Mouse (Mus musculus) heart, adult 2 months (tissue): ENCODE results near the gene Fam129b.

Experiments
- CTCF ChIP-seq: fragments of 200-600 bp; IDR thresholded peaks from 2 replicates; pipeline ENCODE4 v1.8.1; 2022; ENCODE audit warnings: antibody characterized with exemption, mild to moderate bottlenecking, moderate library complexity
- EP300 ChIP-seq: fragments of 200-500 bp; IDR thresholded peaks from 2 replicates; pipeline ENCODE4 v1.6.1; 2011; ENCODE audit warnings: low read depth, low read length, control low read depth; ENCODE audit not compliant: insufficient read depth
- POLR2A ChIP-seq: fragments of 200-500 bp; IDR thresholded peaks from 2 replicates; pipeline ENCODE4 v1.6.1; 2011; ENCODE audit warnings: mild to moderate bottlenecking, low read depth, low read length, control low read depth; ENCODE audit not compliant: insufficient read depth

- TF ChIP-seq POLR2A (peak; percentile 98), CTCF (peak; percentile 72), EP300 (peak; percentile 57; the same call in 1 of the 2 replicates)
Measured at GRCm38 (mm10) chr2:32966689-32967631, 91.0 kb downstream of the Fam129b start.
